Mouse (Mus musculus) limb, embryonic 10.5 days (tissue): ENCODE data around the gene Prmt1. TPM values are rescaled to one million over a fixed set of nuclear protein-coding genes. Genes with fewer than 3 reads are reported as not detected.

Experiments used
- DNase-seq: peaks from one replicate; pipeline ENCODE4 v3.0.0-alpha.2; 2017; ENCODE audit warnings: low spot score
- H3K27ac ChIP-seq: fragments of 300-500 bp; sonication (generic); 2 replicates; pipeline ENCODE4 v1.5.1; 2016; ENCODE audit warnings: mild to moderate bottlenecking
- H3K27me3 ChIP-seq: fragments of 300-500 bp; sonication (generic); 2 replicates; pipeline ENCODE4 v1.6.1; 2016; ENCODE audit warnings: low read depth, mild to moderate bottlenecking; ENCODE audit not compliant: poor library complexity, severe bottlenecking
- H3K36me3 ChIP-seq: fragments of 300-500 bp; sonication (generic); 2 replicates; pipeline ENCODE4 v1.6.1; 2016; ENCODE audit warnings: mild to moderate bottlenecking, moderate library complexity
- H3K4me1 ChIP-seq: fragments of 300-500 bp; sonication (generic); 2 replicates; pipeline ENCODE4 v1.6.1; 2016
- H3K4me3 ChIP-seq: fragments of 300-500 bp; sonication (generic); 2 replicates; pipeline ENCODE4 v1.5.1; 2016; ENCODE audit warnings: mild to moderate bottlenecking, moderate library complexity
- H3K9me3 ChIP-seq: fragments of 300-500 bp; sonication (generic); replicated peaks from 2 replicates; pipeline ENCODE4 v1.6.1; 2016; ENCODE audit warnings: mild to moderate bottlenecking
- WGBS: fragments of 180-500 bp; shearing (Covaris S2); methylation state at CpG from one replicate; pipeline ENCODE4 v1.1.7; 2016; 5-methylcytosine and 5-hydroxymethylcytosine counted together
- microRNA-seq: library from miRNA; unstranded; fragments of <30 nt; microRNA quantifications from one replicate; pipeline ENCODE4, GENCODE M21; 2017
- polyA plus RNA-seq: library from polyadenylated mRNA; unstranded; fragments of >200 nt; fragmentation: Nextera tagmentation; extraction: Ambion mirVana; gene quantifications from 2 replicates; pipeline ENCODE4 v1.2.1, GENCODE M21; 2016

Gene Prmt1
- polyA plus RNA-seq, 1 experiment from 2014 or later: 979 TPM

DNA sequence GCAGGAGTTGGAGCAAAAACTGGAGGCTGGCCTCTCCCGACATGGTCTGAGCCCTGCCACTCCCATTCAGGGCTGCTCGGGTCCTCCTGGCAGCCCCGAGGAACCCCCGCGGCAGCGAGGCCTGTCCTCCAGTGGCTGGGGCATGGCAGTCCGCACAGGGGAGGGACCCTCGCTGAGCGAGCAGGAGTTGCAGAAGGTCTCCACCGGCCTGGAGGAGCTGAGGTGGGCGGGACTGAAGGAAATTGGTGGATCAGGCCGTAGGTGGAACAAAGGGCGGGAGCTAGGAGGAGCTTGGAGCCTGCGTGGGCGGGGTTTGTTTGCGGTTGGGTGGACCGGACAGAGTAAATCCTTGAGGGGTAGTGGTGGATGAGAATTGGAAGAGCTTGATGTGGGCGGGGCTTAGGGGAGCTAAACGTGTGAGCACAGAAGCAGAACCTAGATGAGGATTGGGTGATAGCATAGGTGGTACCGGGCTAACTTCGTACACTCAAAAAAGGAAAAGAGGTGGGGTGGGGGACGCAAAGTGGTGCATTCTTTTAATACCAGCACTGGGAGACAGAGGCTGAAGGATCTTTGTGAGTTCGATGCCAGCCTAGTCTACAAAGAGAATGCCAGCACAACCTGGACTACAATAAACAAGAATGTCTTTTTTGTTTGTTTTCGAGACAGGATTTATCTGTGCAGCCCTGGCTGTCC lies 33.6 kb downstream of the Prmt1 start:
- Histone ChIP-seq H3K4me1 (peaks cover 23% of the 10 kb centered on the region), H3K27me3 (peaks cover 42% of the 10 kb centered on the region), H3K36me3 (no peaks in the 10 kb centered on the region), H3K27ac (peak overlapping the region; percentile 69), H3K9me3 (no peaks in the 10 kb centered on the region), H3K4me3 (peak overlapping the region; percentile 56)
- 6% methylated on average over 24 of the region's 24 CpGs for WGBS
- DNase-seq: peak; percentile 87

DNA sequence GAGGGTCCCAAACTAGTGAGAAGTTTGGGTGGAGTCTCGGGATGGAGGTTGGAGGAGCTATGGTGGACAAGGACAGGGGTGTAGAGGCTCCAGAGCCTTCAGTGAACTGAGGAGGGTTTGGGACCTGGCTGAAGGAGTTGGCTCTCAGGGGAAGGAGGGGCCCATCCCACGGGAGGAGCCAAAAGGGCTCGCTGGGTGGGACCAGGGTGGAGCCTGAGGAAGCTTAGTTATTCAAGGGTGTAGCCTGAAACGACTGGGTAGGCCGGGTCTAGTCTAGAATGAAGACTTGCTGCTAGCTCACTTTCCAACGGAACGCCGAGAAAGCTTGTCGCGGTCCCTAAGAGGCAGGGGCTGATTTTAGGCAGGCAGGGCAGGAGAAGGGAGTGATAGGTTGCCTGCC lies 34.4 kb downstream of the Prmt1 start:
- DNase-seq: peak; percentile 69
- Histone ChIP-seq H3K4me1 (peaks cover 23% of the 10 kb centered on the region), H3K4me3 (peak overlapping the region; percentile 56), H3K36me3 (no peaks in the 10 kb centered on the region), H3K9me3 (no peaks in the 10 kb centered on the region), H3K27ac (peak overlapping the region; percentile 69), H3K27me3 (peaks cover 46% of the 10 kb centered on the region)
- WGBS: 1% methylated on average over 10 of the region's 10 CpGs

DNA sequence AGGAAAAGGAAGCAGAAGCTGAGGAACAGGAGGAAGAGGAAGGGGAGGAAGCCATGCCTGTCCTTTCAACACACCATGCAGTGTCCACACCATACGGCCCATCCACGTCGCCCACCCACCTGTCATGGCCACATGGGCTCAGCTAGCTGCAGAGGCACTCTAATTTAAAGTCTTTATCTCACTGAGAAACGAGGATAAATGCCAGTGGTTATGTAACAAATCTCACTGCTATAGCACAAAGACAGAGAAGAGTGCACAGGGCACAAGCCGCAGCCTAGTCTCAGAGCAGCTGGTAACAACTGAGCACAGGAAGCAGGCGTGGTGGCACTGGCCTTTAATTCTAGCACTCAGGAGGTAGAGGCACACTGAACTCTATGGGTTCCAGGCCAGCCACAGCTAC lies 36.4 kb downstream of the Prmt1 start:
- Histone ChIP-seq H3K4me3 (no peak overlapping the region), H3K27ac (no peak overlapping the region), H3K9me3 (no peaks in the 10 kb centered on the region), H3K4me1 (peaks cover 19% of the 10 kb centered on the region), H3K27me3 (peaks cover 46% of the 10 kb centered on the region), H3K36me3 (no peaks in the 10 kb centered on the region)
- no peak for DNase-seq
- 79% methylated on average over 6 of the region's 6 CpGs for WGBS

DNA sequence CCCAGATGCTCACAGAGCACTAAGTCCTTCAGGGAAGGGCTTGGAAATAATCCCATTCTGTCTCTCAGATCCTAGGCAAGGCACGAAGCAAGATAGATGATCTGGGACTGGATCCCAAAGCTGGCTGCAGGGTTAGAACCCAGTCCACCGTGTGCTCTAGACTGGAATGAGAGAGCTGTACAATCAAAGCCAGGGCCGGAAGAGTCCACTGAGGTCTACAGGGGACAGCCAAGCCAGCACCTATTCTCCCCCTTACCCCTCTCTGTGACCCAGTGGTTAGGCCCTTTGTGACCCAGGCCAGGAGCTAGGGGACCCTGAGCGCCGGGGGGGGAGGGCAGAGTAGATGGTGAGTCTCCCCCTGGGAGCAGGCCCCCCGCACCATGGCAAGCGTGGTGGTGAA lies 43.5 kb downstream of the Prmt1 start, which contains the start of gene Tsks:
Gene Tsks, plus strand, starts transcription at position 301 of the 400 bp plus-strand sequence.
- Histone ChIP-seq H3K9me3 (no peaks in the 10 kb centered on the region), H3K27ac (no peak within 1 kb of the TSS), H3K4me3 (no peak within 1 kb of the TSS), H3K27me3 (peaks cover 5% of the 10 kb centered on the region; the same call in 1 of the 2 replicates), H3K36me3 (no peaks in the 10 kb centered on the region), H3K4me1 (no peaks in the 10 kb centered on the region)
- DNase-seq: no peak
- 77% methylated on average over 7 of the region's 7 CpGs for WGBS

DNA sequence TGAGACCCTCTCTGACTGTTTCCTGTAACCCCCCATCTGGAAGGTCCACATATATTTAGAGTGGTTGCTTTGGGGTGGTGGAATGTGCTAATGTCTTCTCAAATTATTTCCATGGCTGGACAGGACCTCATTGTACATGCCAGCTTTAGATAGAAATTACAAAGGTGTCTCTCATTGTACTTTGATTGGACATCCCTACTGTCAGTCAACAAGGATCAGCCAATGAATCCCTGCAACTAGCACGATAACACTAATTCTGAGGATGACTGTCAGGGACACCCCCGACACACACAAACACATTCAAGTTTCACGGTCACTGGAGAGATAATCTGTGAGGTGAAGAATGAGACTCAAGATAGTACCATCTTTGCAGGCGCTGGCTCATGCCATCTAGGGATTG lies 47.7 kb downstream of the Prmt1 start:
- Histone ChIP-seq H3K4me1 (no peaks in the 10 kb centered on the region), H3K27ac (no peak overlapping the region), H3K36me3 (no peaks in the 10 kb centered on the region), H3K4me3 (no peak overlapping the region), H3K9me3 (no peaks in the 10 kb centered on the region), H3K27me3 (no peaks in the 10 kb centered on the region)
- no peak for DNase-seq
- 89% methylated on average over 4 of the region's 4 CpGs for WGBS

DNA sequence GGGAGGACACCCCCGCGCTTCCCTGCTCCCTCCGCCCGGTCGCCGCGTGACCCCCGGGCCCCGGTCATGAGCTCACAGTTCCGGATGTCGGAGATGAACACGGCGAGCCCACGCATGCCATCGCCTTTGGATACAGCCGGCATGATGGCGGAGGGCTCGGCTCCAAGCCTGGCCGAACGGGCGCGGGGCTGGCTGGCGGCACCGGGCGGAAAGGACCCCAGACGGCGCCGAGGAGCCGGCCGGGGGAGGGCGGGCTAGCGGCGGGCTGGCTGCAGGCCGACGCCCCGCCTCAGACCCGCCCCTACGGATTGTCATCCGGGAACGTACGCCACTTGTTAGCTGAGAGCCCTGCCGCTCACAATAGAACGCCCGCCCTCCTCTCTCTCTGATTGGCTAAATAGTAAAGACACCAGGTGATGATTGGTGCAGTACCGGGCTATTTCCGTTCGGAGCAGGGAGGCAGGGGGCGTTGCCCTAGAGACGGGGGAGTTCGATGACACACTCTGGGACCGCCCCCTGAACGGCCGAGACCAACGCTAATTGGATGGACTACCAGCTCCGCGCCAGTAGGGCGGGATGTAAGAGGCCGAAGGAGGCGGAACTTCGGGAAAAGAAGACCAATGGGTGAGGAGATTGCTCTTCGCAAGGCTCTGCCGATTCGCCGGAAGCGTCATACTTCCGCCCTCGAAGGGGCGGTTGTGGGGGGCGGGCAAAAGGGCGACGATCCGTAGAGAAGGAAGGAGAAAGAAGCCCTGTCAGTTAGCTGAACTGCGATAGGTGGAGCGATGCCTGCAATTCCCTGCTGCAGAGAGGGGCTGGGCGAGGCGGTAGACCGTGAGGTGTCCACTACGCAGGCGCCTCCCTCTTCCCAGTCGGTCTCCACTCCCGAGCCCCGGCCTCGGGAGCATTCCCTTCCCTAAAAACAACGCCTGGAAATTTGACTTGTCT lies 56.9 kb downstream of the Prmt1 start, which contains the start of gene Ap2a1:
Gene Ap2a1, minus strand, starts transcription at position 293 of the 948 bp plus-strand sequence.
- peak; percentile 96 for DNase-seq
- WGBS: under 1% methylated on average over 84 of the region's 84 CpGs
- peaks cover 22% of the 10 kb centered on the region for H3K36me3 ChIP-seq
- no peaks in the 10 kb centered on the region for H3K27me3 ChIP-seq
- H3K9me3 ChIP-seq: no peaks in the 10 kb centered on the region
- H3K4me1 ChIP-seq: peaks cover 19% of the 10 kb centered on the region
- peak within 1 kb of the TSS; percentile 97 for H3K4me3 ChIP-seq
- H3K27ac ChIP-seq: peak within 1 kb of the TSS; percentile 89

DNA sequence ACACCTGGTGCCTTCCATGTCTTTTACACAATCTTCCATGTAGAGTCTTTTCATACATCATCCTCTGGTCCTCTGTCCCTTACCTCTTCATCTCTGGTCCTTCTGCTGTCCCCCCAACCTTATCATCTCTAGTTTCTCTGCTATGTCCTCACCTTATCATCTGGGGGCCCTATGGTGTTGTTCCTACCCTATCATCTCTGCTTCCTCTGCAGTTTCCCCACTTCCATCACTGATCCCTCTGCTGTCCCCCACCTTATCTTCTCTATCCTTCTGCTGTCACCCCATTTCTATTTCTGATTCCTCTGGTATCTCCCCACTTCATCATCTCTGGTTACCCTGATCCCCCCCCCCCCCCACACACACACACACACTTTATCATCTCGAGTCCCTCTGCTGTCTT lies 57.8 kb downstream of the Prmt1 start:
- Histone ChIP-seq H3K27ac (peak overlapping the region; percentile 89), H3K27me3 (no peaks in the 10 kb centered on the region), H3K4me1 (peaks cover 19% of the 10 kb centered on the region), H3K36me3 (peaks cover 31% of the 10 kb centered on the region), H3K9me3 (no peaks in the 10 kb centered on the region), H3K4me3 (peak overlapping the region; percentile 97)
- WGBS: 0% methylated on average over 1 of the region's 1 CpGs
- no peak for DNase-seq

Small RNA genes within 50 kb of the gene (microRNA-seq; reads per million reads assigned to microRNA genes)
- gene Mir7054: 0.88 reads per million

Other genes with a start within 250 kb of the Prmt1 start
- 37.7 and 38.1 TPM in 2 replicates for gene Vrk3, start 238.2 kb downstream of the Prmt1 start, polyA plus RNA-seq
- gene Zfp473, start 235.5 kb downstream of the Prmt1 start, polyA plus RNA-seq: 2.6 and 3.1 TPM in 2 replicates
- 174 and 181 TPM in 2 replicates for gene Nup62, start 170.5 kb downstream of the Prmt1 start, polyA plus RNA-seq
- gene Il4i1, start 170.2 kb downstream of the Prmt1 start, polyA plus RNA-seq: 0.89 and 0.94 TPM in 2 replicates
- gene Atf5, start 169.9 kb downstream of the Prmt1 start, polyA plus RNA-seq: 3.1 and 3.4 TPM in 2 replicates
- gene Akt1s1, start 137.6 kb downstream of the Prmt1 start, polyA plus RNA-seq: 96.4 and 99.6 TPM in 2 replicates
- gene Tbc1d17, start 137.5 kb downstream of the Prmt1 start, polyA plus RNA-seq: 71.4 and 75.2 TPM in 2 replicates
- 37.5 and 43.1 TPM in 2 replicates for gene Pnkp, start 129.4 kb downstream of the Prmt1 start, polyA plus RNA-seq
- gene Ptov1, start 116.8 kb downstream of the Prmt1 start, polyA plus RNA-seq: 434 and 504 TPM in 2 replicates
- gene Med25, start 93.9 kb downstream of the Prmt1 start, polyA plus RNA-seq: 140 and 145 TPM in 2 replicates
- gene Fuz, start 90.5 kb downstream of the Prmt1 start, polyA plus RNA-seq: 14.8 and 20.0 TPM in 2 replicates
- 78.7 and 85.3 TPM in 2 replicates for gene Ap2a1, start 57.1 kb downstream of the Prmt1 start, polyA plus RNA-seq
- 0.14 and 0.18 TPM in 2 replicates for gene Tsks, start 43.4 kb downstream of the Prmt1 start, polyA plus RNA-seq
- gene Cpt1c, start 11.7 kb downstream of the Prmt1 start, polyA plus RNA-seq: 11.4 and 18.8 TPM in 2 replicates
- gene Irf3, start 11.1 kb upstream of the Prmt1 start, polyA plus RNA-seq: 74.7 and 75.0 TPM in 2 replicates
- gene Bcl2l12, start 12.1 kb upstream of the Prmt1 start, polyA plus RNA-seq: 89.7 and 92.2 TPM in 2 replicates
- gene Scaf1, start 29.8 kb upstream of the Prmt1 start, polyA plus RNA-seq: 47.8 and 50.6 TPM in 2 replicates
- 15.6 and 18.3 TPM in 2 replicates for gene Rras, start 31.4 kb upstream of the Prmt1 start, polyA plus RNA-seq
- gene Prr12, start 66.3 kb upstream of the Prmt1 start, polyA plus RNA-seq: 16.3 and 18.1 TPM in 2 replicates
- 80.4 and 81.2 TPM in 2 replicates for gene Nosip, start 75.9 kb upstream of the Prmt1 start, polyA plus RNA-seq
- gene Prrg2, start 76.1 kb upstream of the Prmt1 start, polyA plus RNA-seq: 16.8 and 24.8 TPM in 2 replicates
- gene Rcn3, start 105.7 kb upstream of the Prmt1 start, polyA plus RNA-seq: 175 and 210 TPM in 2 replicates
- 5.2 and 7.8 TPM in 2 replicates for gene Fcgrt, start 117.3 kb upstream of the Prmt1 start, polyA plus RNA-seq
- gene Rps11, start 137.9 kb upstream of the Prmt1 start, polyA plus RNA-seq: 1,846 and 2,302 TPM in 2 replicates
- gene Rpl13a, start 142.2 kb upstream of the Prmt1 start, polyA plus RNA-seq: 1,210 and 1,327 TPM in 2 replicates
- not detected in 2 replicates for gene Gm45713, start 149.7 kb upstream of the Prmt1 start, polyA plus RNA-seq
- 1.4 and 1.5 TPM in 2 replicates for gene Flt3l, start 149.9 kb upstream of the Prmt1 start, polyA plus RNA-seq
- gene Pih1d1, start 167.7 kb upstream of the Prmt1 start, polyA plus RNA-seq: 105 and 109 TPM in 2 replicates
- gene Aldh16a1, start 168.0 kb upstream of the Prmt1 start, polyA plus RNA-seq: 54.2 and 63.7 TPM in 2 replicates
- 0.06 TPM in 1 of 2 replicates, not detected in the other for gene Slc17a7, start 177.4 kb upstream of the Prmt1 start, polyA plus RNA-seq
- not detected in 2 replicates for gene Gfy, start 193.0 kb upstream of the Prmt1 start, polyA plus RNA-seq
- gene Pth2, start 194.4 kb upstream of the Prmt1 start, polyA plus RNA-seq: not detected in 2 replicates
- 0.45 and 0.68 TPM in 2 replicates for gene Ccdc155, start 218.3 kb upstream of the Prmt1 start, polyA plus RNA-seq
- 0.21 and 0.41 TPM in 2 replicates for gene Dkkl1, start 225.6 kb upstream of the Prmt1 start, polyA plus RNA-seq
- gene Tead2, start 229.2 kb upstream of the Prmt1 start, polyA plus RNA-seq: 435 and 481 TPM in 2 replicates